Mouse (Mus musculus): ENCODE data around the gene Pcbp1.
A peak's percentile ranks its signal among the peaks of the same experiment; 100 is the strongest.
"Not testable (repeated sequence)": the region's sequence is repeated elsewhere in the genome, so short reads cannot be mapped to it uniquely, and the experiment has no call there.

Pcbp1 gene

DNA sequence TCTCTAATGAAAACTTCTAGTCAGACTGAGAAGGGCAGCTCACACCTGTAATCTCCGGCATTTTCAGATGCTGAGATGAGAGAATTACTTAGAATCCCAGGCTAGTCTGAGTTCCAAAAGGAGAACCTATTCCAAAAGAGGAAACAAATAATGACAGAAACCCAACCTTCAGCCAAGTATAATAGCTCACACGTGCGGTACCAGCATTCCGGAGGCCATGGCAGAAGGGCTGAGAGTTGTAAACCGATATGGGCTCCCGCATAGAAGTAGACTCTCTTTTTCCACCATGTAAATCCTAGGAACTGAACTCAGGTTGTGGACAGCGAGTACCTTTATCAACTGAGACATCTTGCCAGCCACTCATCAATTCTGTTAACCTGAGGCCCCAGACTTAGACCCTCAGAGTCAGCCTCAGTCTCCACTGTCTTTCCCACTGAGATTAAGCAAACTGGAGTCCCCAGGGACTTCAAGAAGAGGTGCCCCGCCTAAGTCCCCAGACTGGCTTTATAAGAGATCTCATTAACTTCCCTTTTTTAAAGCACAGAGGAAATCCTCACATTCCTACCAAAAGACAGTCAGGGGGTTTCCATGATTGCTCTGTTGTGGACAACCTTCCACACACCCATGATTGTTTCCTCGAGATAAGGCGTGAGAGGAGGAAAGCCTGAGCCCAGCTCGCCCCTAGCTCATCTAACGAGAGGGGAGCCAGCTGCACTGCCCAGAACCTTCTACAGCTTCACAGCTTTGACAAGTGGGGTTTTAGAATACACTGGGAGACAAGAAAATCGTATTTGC lies 32.5 kb downstream of the Pcbp1 start:
- DNase-seq, result peak; percentile 95

DNA sequence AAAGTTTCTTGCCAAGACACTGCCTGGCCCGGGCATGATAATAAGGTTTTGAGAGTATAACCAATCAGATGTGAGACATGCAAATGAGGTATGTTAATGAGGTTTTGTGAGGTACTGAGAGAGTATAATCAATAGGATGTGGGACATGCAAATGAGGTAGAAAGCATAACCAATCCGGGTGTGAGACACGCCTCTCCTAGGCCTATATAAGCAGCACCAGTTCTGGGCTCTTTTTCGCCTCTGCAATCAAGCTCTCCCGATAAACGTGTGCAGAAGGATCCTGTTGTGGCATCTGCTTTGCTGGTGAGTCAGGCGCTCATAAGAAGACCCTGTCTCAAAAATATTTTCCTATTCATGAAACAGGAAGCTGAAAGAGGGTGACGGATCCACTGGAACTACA lies 35.7 kb downstream of the Pcbp1 start:
- DNase-seq, result not testable (repeated sequence)

DNA sequence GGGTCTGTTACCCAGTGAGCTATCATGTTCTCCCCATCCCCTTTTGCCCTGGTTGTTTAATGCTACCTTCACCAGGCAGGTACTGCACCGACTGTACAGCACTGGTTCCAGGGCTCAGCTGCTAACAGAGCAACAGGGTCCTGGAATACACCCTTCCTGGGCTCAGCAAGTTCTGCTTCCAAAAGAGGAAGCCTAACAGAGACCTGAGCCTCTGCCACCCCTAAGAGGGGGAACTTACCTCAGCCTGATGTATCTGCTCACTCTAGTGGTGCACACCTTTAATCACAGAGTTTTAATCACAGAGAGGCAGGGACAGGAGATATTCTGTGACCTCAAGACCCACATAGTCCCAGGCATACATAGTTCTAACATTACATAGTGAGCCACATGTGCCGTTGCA lies 36.2 kb downstream of the Pcbp1 start:
- no peak for DNase-seq

DNA sequence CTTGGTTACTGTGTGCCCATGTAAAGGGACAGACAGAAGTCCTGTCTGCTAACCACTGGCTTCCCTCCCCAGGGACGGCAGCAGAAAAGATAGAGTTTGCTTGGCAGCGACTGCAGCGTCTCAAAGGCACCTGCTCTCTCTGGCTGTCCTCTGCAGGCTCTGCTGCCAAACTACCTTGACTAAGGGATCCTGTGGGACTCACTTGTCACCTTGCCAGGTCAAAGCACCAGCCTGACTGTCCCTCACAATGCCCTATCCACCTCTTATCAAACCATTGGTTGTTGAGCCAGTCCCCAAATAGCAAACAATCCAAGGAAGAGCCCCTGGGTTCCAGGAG lies 38.0 kb downstream of the Pcbp1 start:
- peak; percentile 98 for DNase-seq

DNA sequence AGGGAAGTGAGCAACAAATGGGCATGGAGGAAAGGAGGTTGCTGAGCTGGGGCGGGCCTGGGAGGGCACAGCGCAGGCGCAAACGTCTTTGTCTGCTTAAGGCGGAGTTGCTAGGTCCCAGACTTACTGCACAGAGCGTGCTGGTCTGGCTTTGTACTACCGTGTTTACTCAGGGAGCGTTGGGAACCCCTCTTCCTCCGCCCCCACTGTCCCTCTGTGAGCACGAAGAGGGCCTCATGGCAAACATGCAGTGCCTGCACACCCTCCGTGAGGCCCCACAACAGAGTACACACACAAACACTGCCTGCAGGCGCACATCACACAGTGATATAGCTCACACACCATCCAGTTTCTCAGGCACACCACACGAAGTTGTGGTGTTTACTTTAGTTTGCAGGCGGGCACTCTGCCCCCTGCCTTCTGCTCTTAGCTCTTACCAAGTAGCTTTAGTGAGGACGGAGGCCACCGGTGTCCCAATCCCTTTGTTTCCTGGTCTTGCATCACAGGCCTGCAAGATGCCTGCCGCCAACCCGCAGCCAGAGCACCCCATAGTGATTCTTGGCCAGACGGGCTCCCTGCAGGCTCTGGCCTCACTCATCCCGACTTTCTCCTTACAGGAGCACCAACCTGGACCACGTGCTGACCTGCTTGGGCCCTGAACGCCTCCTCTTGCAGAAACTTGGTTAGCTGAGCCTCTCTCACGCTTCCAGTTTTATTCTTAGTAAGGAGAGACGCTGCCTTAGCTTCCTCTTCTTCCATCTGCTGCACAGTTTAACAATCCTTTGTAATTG lies 38.6 kb downstream of the Pcbp1 start:
- peak; percentile 99 for DNase-seq

DNA sequence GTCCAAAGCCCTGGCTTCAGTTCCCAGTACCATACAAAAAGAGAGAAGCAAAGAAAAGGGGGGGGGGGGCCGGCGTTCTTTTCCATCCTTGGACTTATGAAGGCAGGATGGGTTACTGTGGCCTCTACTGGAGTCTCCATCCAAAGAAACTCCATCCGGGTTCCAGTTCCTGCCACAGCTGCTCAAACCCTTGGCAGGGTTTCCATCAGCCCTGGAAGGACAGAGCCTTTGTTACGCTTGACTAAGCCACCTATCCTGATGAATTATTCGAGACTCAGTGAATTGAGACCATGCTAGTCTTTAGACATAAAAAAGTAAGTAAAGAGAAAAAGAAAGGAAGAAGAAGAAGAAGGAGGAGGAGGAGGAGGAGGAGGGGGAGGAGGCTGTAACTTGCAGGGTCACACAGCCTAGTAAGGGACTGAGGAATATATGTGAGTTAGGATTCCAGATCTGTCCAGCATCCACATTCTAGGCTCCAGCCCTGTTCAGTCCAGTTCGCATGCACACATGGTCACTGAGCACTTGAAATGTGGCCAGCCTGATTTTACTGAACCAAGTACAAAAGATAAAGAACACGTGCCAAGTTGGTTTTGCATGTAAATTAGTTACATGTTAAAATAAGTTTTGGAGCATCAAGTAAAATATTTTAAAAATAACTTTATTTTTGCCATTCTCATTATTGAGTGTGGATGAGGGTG lies 40.0 kb downstream of the Pcbp1 start:
- DNase-seq, result no peak

DNA sequence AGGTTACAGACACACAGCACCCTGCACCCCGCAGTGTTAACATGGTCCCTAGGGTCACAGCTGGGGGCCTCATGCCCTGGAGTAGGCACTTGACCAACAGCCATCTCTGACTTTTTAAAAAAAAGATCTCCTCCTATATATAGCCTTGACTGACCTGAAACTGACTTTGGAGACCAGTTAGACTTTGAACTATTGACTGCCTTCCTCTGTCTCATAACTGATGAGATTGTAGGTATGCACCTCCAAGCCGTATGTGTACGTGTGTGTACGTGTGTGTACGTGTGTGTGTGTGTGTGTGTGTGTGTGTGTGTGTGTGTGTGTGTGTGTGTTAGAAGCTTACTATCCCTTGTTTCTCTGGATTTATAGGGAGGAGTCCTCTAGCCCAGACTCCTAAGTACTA lies 44.2 kb downstream of the Pcbp1 start:
- DNase-seq, result no peak

DNA sequence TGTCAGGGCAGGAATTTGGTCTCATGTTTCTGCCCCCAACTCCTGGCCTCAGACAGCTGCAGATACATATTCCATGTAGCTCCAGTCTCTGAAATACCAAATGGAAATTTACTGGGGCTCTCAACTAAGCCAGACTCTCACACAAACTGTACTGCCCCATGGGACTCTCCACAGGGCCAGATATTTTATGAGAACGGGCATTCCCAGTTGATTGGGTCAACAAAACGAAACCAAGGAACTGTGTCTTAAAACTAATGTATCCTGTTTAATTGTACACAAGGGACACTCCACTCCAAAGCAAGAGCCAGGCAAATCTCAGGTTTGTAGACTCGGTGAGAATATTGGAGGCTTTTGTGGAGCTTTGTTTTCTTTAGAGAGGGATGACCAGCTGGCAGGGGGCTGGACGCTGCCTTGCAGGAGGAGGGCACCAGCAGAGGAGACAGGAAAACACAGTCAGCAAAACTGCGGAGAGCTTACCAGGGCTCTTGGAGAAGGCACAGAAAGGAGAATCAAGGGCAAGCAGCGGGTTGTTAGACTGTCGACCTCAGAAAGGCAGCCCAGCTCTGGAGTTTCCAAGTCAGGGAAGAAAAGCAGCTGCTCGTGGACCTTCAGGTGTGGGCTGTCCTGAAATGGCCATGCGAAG lies 45.8 kb downstream of the Pcbp1 start:
- peak; percentile 98 for DNase-seq

DNA sequence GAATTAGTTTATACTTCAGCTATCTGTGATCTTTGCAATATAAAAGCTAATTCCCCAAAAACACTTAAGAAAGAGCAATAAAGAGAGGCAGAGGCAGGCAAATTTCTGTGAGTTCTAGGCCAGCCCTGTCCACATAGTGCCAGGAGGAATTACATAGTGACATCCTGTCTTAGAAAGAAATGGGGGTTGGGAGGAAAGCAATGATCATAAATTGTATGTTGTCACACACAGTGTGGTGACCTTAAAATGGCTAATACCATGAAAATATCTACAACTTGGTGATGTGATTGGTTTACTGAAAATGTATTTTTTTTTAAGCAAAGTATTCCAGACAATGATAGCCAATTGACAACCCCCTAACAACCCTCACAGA lies 46.3 kb downstream of the Pcbp1 start:
- no peak for DNase-seq

DNA sequence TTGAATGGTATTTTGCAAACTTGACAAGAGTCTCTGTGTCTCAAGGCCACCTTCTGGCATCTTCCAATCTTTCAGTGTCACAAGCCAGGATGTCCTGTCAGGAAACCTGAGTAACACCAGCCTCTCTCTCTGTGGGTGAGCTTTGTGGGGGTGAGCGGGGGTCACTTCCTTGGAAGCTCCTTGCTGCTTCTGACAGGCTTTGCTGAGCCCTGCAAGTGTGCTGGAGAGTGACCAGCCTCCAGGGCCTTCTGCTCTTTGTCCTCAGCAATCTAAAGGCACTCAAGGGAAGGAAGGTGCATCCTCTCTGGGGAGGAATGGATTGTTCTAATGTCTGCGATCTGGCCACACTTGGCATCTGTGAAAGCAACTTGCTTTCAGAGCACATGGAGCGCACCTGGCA lies 46.8 kb downstream of the Pcbp1 start:
- peak; percentile 98 for DNase-seq

DNA sequence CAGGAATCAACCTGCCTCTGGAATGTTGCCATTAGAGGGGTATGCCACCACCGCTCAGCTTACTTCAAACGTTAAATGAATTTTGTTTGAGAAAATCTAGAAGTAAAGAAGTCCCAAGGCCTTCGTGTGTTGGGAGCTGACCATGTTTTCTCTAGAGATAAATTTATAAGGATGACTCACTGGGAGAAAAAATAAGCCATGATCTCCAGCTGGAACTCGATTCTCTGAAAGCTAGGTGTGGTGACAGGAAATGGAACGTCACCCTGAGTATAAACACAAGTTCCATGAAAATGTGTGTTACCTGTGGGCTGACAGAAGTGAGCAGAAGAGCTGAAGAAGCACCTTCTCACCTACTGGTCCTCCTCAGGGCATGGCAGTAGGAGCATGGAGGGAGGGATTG lies 49.2 kb downstream of the Pcbp1 start:
- no peak for DNase-seq

DNA sequence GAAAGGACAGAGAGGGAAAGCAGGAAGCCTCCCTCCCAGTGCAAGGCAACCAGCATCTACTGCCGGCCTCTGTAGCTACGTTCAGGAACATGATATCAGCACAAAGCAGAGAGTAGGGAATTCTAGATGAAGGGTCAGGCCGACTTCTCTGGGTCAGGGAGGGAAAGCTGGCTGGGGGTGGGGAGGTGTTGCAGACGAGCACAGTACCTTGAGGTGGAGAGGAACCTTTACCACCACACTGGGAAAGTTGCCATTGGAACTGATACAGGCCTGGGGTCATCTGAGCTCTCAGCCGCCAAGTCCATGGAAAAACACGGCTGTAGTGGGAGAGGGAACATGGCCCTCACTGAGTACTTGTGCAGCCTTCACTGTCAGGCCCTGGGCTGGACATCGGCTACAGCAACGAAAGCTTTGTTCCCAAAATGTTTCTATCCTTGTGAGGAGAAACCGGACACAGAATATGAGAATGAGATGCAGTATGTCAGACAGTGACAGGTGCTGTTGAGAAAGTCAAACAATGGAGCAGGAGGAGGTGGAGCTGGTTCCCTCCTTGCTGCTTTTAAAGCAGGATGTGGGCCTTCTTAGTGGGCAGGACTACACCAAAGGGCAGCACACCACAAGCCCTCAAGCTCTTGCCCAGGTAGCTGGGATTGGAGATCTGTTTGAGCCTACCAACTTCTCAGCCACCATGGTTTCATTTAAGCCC lies 50.5 kb downstream of the Pcbp1 start:
- peak; percentile 98 for DNase-seq

DNA sequence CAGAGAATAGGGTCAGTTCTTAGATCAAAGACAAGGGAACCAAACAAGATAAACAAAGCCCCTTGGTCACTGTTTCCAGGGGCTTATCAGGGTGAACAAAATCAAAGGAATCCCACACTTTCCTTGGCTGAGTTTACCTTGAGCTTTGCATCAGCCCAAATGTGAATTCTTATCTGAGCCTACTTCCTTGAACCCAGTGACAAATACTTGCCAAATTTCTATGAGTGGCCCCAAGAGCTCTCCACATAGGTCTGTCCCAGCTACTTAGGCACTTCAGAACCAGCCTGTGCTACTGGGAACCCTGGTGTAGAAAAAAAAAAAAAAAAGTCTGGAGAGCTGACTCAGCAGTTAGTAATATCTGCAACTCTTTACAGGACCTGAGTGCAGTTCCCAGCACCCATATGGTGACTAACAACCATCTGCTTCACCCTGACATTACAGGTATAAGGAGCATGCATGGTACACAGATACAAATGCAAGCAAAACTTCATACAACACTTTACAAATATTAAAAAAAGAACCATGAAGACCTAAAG lies 51.4 kb downstream of the Pcbp1 start:
- DNase-seq, result no peak
